Mouse (Mus musculus): ENCODE measurements at regions not wholly inside any gene's neighbourhood (a gene's known extent, or its start where the extent isn't known, plus 50 kb on each side); places are given as distances from the start of the nearest gene placed in this dataset.
A peak's percentile ranks its signal among the peaks of the same experiment; 100 is the strongest.

- DNase-seq (ENCODE audit: low spot score in 2 of 2): no peak
- intact Hi-C loops (cut with DNase I): no loop called here
These were observed 61.5 kb upstream of the Nap1l1 start for GRCm38 (mm10) chr10:111411533-111411932.

DNA sequence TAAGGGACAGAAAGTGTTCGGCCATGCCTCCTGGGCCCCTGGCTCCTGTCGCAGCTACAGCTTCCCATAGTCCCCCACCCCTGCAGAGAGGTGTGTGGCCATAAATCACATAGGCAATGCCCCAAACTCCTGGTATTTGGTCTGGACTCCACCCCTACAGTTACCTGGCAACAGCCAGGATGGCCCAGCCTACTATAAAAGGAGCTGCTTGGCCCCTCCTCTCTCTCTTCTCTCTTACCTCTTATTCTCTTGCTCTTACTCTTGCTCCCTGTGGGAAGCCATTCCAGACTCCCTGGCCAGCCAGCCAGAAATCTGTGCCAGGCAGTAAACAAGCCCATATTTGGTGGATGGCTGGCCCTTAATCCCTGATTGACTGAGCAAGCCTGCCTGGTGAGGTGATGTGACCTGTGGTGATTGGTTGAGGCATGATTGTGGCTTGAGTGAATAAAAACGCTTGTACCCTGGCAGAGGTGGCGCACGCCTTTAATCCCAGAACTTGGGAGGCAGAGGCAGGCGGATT lies 56.4 kb upstream of the Nap1l1 start:
- DNase-seq (ENCODE audit: low spot score in 2 of 2): no peak
- intact Hi-C loops (cut with DNase I): no loop called here

- intact Hi-C loops (cut with DNase I): loop anchor here (2.0 to 5.0 kb wide), 2 partner anchors 37 to 53 kb away; partner anchors contain the start of gene Nap1l1
- peak; percentile 35 to 36 for DNase-seq (ENCODE audit: low spot score in 2 of 2)
These were observed 53.4 kb upstream of the Nap1l1 start for GRCm38 (mm10) chr10:111419375-111420194.

GRCm38 (mm10) chr10:111420195-111420838 lies 52.7 kb upstream of the Nap1l1 start:
- intact Hi-C loops (cut with DNase I): loop anchor here (2.0 to 5.0 kb wide), 2 partner anchors 38 to 52 kb away; partner anchors contain the start of gene Nap1l1
- peak in 1 of 2 experiments; percentile 19 for DNase-seq (ENCODE audit: low spot score in 2 of 2)

- intact Hi-C loops (cut with DNase I): loop anchor here (2.0 to 5.0 kb wide), 2 partner anchors 31 to 40 kb away; no protein-coding TSS in a partner anchor
- DNase-seq (ENCODE audit: low spot score in 2 of 2): no peak
These were observed 51.0 kb upstream of the Nap1l1 start for GRCm38 (mm10) chr10:111422057-111422456.

- intact Hi-C loops (cut with DNase I): loop anchor here (2.0 to 5.0 kb wide), 2 partner anchors 32 to 40 kb away; no protein-coding TSS in a partner anchor
- DNase-seq (ENCODE audit: low spot score in 2 of 2): peak; percentile 53 to 91
These were observed 50.4 kb upstream of the Nap1l1 start for GRCm38 (mm10) chr10:111422649-111423048.
